Mouse (Mus musculus): ENCODE data around the gene Txlna.

The Txlna gene

DNA sequence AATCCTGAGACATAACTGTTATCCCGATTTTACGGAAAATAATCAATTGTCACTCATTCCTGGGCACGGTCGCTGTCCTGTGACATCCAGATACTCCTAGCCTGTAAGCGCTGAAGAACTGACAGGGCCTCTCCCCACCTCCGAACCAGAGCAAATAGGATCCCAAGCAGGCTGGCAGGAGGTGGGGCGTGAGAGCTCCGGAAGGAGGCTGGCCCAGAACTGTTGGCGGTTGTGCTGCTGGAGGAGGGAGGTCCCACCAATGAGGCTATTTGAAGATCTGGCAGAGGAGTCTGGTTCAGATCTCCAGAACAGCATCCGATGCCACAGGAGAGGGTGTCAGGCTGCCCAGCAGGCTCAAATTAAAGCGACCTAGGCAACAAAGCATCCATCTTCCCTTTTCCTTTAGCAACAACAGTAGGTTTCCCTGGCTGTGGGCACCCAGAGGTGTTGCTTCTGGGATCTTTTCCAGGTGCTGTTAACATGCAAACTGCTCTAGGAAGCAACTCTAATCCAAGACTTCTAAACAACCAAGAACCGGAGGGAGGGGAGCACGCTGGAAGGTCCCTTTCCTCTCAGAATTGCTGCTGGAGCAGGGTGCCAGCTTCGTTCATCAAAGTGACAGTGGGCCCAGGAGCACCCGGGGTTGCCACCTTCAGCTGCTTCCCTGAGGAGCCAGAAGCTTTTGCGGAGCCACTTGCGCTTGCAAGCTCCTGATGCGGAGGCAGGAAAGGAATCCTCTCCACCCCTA is 16.4 kb downstream of the Txlna start:
- peak; percentile 83 for DNase-seq (ENCODE audit: low read depth)

DNA sequence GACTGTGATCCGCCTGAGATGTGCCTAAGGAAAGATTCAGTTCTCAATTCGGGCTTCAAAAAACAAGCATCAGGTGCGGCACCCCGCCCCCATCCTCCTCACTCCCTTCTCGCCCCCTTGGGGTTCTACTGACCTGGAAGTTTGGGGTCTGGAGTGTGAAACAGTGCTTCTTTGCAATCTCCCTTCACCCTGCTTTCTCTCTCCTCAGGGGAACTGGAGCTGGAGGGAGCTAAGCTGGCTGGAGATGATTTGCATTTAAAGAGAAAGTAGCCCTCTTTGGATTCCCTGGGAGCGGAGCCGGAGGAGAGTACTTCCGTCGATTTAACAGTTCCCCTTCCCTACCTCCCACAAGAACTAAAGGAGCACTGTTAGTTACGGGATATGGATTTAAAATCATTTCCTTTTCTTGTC is 17.2 kb downstream of the Txlna start, which contains the start of gene Ccdc28b:
TSS of gene Ccdc28b (minus strand) at position 267 of the 411 bp plus-strand sequence.
- no peak for DNase-seq (ENCODE audit: low read depth)

- DNase-seq (ENCODE audit: low read depth), result no peak
These were observed 17.9 kb downstream of the Txlna start for GRCm38 (mm10) chr4:129622803-129623535.

- no peak for DNase-seq (ENCODE audit: low read depth)
These were observed 18.6 kb downstream of the Txlna start for GRCm38 (mm10) chr4:129622120-129622802.

GRCm38 (mm10) chr4:129621283-129621841 is 19.5 kb downstream of the Txlna start:
- DNase-seq (ENCODE audit: low read depth), result no peak

- no peak for DNase-seq (ENCODE audit: low read depth)
These were observed 20.2 kb downstream of the Txlna start for GRCm38 (mm10) chr4:129620419-129621282.

DNA sequence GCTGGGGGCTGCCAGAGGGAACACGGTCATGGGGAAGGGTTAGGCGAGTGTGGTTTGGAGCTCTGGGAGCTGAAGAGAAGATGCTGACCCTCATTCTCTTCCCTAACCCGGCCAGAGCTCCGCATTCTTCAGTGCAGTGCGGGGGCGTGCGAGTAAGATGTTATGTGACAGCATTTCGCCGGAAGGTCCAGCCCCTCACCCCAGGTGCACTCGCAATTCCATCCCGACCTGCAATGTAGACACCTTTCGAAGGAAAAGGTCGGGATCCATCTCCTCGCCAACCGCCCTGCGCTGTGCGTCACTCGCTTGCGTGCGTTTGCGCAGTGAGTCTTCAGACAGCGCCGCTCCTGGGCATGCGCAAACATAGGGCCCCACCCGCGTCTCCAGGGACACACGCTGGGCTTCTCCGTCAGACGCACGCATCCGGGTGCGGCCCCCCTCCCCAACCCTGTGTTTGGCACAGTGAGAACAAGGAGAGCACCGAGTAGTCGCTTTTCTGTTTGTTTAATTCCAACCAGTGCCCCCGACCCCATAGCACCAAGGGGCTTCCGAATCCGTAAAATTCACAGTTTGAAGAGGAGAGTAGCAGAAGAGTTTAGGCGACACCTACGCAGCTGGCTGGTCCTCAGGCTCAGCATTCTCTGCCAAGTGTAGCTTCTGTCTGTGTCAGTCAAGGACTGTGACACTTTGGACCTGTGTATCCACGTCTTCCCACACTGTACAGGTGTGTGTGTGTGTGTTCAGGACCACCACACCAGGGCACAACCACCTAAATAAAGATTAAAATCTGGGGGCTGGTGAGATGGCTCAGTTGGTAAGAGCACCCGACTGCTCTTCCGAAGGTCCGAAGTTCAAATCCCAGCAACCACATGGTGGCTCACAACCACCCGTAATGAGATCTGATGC is 21.8 kb downstream of the Txlna start, which contains the start of gene Iqcc:
TSS of gene Iqcc (minus strand) at position 314 of the 906 bp plus-strand sequence.
- DNase-seq (ENCODE audit: low read depth), result peak; percentile 84

DNA sequence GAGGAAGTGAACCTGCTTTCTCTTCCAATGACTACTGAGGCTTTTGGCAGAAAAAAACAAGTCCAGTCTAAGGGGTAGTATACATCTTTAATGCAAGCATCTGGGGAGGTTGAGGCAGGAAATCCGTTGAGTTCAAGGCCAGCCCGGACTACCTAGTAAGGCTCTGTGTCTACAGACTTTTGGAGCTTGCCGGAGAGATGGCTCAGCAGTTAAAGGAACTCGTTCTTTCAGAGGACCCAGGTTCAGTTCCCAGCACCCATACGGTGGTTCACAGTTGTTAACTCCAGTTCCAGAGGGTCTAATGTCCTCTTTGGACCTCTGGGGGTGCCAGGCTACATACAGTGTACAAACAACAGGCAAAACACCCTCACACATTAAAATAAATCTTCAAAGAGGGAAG is 22.8 kb downstream of the Txlna start:
- no peak for DNase-seq (ENCODE audit: low read depth)

DNA sequence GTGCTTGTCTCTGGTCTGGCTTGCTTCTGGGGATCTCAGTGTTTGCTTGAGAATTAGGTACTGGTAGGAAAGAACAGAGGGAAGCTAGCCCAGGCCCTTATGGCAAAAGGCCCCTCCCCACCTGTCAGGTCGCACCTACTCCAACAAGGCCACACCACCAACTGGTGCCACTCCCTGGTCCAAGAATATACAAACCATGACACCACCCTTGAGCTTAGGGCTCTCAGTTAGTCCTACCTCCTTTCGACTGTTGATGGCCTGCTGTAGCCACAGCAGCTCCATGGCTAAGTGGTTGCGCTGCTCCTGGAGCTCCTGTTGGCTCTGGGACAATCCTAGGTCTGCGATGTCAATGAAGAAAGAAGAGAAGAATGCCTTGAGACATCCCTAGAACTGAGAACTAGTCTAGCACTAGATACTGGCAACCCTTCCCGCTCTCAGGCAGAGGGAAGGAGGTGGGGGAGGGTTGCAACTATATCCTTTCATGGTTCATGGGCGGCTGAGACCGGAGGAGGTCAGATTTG is 23.7 kb downstream of the Txlna start:
- no peak for DNase-seq (ENCODE audit: low read depth)

DNA sequence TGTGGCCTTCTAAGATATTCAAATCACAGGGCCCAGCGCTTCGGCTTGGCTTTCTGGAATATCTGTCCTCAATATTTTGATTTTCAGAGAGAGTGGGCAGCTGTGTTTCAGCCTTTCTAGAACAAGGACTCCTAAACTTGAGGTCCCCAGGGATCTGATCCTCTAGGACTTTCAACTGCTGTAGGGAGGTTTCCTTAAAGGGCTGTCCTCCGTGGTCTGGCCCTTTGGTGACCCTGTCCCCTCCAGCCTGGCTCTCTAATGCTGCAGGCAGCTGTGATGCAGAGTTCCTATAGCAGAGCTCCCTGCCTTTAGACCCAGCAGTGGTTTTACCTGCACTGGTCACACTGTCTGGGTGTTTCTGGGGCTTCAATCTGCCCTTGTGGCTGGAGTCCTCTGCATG is 24.2 kb downstream of the Txlna start:
- DNase-seq (ENCODE audit: low read depth), result no peak

DNA sequence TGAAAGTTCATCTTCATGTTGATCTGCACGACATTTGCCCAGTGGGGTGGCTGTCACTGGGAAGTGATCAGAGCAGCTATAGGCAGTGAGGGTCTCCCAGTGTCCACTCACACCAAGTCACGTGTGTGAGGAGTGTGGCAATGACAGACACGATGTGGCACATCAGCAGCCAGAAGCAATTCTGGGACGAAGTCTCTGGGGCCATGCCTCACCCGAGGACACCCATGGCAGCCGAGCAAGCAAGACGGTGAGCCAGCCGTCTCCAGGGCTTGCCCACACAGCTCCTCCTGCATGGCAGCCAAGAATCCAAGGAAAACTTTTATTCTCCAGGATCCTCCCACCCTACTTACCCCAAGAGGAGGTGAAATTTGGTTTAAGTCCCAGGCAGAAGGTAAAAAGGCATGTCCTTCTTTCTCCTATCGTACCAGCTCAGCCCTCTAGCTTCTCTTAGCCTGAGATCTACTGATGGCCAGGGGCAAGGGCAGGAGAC is 25.0 kb downstream of the Txlna start:
- DNase-seq (ENCODE audit: low read depth), result no peak

DNA sequence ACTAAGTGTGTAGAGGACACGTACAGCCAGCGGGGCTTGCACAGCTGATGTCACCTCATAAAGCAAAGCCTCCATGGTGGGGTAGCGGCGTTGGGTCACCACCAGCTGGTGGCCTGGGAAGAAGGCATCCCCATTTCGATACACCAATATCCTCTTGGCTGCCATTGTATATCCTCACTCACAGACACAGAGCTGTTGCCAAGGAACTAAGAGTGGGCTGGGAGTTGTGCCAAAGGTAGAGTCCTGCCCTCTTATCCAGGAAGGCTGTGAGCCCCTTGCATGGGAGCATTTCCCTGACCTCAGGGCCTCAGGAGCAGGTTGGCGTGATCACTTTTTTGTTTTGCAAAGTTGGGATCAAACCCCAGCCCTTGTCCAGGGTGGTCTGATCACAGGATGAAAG is 26.8 kb downstream of the Txlna start, which contains the start of gene Dcdc2b:
TSS of gene Dcdc2b (minus strand) at position 165 of the 400 bp plus-strand sequence.
- no peak for DNase-seq (ENCODE audit: low read depth)

- no peak for DNase-seq (ENCODE audit: low read depth)
These were observed 30.4 kb downstream of the Txlna start for GRCm38 (mm10) chr4:129610472-129610871.

DNA sequence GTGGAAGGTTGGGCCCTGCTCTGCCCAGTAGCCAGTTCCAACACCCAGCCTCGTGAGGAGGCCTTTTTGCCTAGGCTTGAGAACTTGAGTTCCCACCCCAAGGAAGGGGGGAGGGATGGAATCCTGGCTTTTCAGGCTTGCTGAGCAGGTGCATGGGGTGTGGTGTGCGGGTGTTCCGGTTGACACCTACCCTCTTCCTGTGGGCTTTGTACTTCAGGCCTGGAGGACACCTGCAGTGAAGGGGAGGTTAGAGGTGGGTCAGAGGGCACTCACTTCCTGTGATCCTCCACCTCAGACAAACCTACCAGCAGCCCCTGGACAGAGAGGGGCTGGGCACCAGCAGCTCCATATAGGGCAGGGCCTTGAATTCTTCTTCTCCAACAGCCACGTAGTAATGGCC is 30.8 kb downstream of the Txlna start:
- no peak for DNase-seq (ENCODE audit: low read depth)

DNA sequence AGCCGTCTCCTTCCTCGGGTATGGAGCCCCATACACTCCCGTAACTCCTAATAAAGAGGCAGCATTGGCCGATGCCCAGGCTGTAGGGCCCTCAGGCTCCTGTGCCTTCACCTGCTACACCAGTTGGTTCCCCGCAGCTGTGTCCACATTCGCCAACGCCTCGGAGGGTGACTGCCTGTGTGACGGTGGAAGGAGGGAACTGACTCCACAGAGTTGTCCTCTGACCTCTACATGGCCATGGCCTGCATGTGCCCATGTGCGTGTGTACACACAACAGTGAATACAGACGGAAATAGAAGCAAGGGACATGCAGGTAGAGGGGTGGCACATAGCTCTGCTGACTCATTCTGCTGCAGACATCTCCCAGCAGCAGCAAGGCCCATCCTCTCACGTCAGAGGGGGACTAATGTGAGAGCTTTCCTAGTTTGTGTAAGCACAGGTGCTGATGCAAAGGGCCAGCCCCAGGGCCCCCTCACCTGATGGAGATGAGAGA is 31.7 kb downstream of the Txlna start:
- no peak for DNase-seq (ENCODE audit: low read depth)

DNA sequence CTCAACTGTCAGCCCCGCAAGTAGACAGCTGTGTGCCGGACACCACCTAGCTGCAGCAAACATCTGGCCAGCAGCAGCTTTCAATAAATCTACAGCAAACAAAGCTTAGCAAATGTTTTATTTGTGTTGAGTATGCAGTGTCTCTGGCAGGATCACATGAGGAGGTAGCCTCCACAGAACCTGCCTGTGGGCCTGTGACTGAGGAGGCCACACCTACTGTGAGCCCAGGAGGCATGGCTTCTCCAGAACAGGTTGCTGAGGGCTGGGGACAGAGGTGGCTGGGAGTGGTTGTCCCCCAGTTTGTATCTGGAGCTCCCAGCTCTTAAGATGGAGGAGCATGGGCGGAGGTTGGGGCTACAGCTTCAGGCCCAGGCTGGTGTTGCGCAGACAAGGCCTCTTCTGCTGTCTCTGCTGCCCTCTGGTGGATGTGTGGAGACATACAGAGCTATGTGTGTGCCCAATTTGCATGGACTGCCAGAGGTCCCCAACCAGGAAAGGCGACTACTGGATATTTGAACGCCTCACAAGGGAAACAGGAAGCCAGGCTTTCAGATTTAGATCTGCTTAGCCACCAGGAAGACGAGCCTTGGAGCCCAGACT is 32.3 kb downstream of the Txlna start:
- DNase-seq (ENCODE audit: low read depth), result peak; percentile 83

DNA sequence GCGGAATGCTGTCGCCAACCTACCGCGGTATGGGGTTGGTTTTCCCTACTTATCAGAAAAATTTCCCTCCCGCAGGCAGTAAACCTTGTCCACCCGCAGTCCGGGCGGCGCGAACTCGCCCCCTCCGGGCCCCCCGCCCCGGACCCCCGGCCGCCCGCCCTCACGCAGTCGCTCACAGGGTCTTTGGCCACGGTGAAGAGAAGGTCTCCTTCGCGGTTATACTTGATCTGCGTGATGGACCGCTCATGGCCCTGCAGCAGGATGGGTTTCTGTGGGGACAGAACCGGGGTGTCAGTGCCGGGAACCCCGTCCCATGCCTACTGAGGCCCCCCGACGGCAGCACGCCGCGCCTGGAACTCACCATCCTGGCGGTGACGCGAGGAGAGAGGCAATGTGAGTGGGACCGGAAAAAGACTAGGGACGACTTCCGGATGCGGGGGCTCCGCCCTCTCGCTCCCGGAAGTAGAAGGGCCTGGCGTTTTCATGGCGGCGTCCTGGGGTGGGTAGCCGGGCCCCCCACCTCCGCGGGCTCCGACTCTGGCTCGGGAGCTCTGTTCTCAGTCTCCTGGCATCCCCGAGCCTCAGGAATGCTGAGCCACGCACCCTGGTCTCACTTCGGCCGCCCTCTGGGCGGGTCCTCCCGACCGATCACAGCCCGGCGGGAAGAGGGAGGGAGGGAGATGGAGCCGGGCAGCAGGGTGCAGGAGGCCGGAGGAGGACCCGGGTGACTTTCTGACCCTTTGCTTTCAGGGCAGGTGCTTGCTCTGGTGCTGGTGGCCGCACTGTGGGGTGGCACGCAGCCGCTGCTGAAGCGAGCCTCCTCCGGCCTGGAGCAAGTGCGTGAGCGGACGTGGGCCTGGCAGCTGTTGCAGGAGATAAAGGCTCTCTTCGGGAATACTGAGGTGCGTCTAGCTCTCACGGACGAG is 40.4 kb downstream of the Txlna start, which contains the start of the genes Eif3i and Tmem234:
TSS of gene Eif3i (minus strand) at position 416 of the 926 bp plus-strand sequence.
TSS of gene Tmem234 (plus strand) at position 436 of the 926 bp plus-strand sequence.
- peak; percentile 77 for DNase-seq (ENCODE audit: low read depth)

DNA sequence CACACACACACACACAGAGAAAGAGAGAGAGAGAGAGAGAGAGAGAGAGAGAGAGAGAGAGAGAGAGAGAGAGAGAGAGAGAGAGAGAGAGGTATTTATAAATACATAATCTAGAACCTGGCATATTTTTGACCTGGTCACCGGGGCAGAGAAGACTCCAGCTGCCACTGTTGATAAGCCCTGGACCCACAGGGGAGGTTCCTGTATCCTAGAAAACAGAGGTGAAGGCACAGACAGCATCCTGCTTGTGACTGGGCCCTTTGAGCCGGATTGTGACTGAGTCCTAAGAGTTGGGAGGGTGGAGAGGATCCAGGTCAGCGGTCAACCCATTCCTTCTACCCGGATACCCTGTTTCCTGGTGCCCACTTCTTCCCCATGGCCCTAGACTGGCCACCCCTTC is 52.0 kb downstream of the Txlna start:
- no peak for DNase-seq (ENCODE audit: low read depth)
